Mouse (Mus musculus) testis, postnatal 14 days (tissue): ENCODE measurements around the gene Trappc2.

Source experiments
- DNase-seq: peaks from one replicate; pipeline ENCODE4 v3.0.0; 2021; ENCODE audit warnings: low spot score

Gene Trappc2

DNA sequence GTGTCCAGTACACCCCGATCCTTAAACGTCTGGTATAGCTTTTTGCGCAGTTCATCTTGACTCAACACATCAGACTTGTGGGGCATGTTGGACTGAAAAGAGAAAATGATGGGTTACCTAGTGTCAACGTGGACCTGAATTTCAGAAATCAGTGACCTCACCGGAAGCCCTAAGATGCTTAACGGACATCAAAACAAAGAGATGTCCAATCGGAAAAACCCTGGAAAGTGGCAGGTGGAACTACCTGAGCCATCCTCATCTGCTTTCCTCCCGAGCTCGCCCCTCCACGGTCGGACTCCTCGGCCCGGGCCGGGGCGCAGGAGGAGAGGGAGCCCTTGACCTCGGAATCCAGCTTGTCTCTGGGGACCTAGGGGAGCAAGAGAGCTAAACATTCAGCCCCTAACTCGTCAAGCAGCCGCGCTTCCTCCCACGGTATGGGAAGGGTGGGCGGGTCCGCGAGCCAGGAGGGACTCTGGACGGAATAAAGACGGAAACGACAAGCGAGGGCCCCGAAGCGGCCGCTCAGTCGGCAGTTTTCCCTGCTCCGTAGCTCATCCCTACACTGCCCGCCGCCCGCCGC is at the start of gene Trappc2:
Gene Trappc2, plus strand, starts transcription at position 539 of the 580 bp plus-strand sequence.
- DNase-seq: no peak

DNA sequence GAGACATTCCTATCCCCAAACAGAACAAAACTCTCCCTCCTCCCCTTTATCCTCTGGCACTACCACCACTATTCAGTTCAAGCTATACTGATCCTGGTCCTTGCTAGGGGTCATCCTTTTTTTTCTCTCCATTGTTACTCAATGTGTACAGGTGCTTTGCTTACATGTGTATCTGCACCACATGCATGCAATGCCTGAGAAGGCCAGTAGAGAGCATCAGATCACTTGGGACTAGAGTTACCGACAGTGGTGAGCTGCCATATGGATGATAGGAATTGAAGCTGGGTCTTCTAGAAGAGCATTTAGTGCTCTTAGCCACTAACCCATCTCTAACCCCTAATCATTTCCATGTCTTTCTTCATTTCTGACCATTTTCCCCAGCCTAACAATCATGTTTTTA is 46.6 kb upstream of the Trappc2 start:
- DNase-seq: no peak

DNA sequence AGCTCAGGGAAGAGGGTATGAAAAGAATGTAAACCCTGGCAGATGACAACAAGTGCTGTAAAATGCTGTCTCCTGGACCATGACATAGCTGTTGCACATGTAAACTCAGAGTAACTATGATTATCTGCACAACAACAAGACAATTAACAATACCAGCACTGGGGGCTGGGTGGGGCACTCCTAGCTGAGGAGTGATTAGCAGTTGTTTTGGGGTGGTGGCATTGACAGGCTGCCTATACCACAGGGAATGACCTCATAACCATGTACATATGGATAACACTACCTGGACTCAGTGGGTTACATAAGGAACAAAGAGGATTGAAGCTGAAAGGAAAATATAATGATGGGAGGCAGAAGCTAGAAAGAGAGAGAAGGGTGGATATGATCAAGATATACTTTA is 32.5 kb upstream of the Trappc2 start:
- no peak for DNase-seq

DNA sequence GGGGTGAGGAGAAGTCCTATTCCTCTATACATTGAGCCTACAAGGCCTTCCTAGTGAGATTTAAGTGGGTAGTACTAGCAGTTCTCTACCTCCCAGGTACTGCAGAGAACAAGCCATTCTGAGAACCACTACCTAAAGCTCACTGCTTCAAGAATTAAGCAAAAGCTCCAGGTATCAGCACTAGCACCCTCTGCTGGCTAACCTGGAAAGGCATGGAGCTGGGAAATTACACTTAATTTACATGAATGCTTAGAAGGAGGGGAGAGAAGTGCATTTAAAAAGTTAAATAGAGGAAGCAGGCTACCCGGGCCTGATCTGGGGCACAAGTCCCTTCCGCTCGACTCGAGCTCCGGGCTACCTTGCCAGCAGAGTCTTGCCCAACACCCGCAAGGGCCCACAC is 24.2 kb upstream of the Trappc2 start:
- DNase-seq: no peak

DNA sequence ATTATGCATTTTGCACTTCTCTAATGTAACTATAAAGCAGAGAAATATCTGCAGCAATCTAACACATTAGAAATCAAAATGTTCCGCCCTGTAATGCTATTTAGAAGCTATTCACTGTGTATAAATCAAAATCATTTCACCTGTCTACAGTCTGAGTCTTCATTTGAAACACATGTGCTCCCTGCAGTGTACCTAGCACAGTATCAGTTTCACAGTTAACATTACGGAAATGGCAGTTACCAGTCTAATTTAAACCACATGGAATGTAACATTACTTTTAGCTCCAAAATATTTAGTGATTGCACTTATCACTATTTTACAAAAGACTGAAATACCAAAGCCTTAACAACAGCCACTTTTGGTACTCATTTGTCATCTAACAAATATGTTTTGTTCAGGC is 5.6 kb upstream of the Trappc2 start:
- DNase-seq: no peak

DNA sequence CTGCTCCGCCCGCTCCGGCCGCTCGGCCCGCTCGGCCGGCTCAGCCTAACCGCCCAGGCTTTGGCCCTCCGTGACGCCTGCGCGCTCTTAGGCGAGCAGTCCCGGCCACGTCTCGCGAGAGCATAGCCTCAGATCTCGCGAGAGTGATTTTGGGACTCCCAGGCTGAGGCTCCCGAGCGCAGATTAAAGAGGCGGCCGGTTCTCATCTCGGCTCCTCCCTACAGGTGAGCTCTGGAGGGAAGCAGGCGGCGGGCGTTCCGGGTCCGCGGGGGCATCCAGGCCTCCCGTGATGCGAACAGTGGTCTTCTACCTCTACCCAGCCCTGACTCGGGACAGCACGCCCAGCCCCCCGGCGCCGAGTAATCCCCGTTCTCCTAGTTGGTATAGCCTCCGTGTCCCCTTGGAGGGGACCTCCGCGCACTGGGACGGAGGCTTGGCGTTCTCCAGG is 266 bp downstream of the Trappc2 start, which contains the start of gene Ofd1:
Gene Ofd1, minus strand, starts transcription at position 89 of the 448 bp plus-strand sequence.
- peak; percentile 91 for DNase-seq

DNA sequence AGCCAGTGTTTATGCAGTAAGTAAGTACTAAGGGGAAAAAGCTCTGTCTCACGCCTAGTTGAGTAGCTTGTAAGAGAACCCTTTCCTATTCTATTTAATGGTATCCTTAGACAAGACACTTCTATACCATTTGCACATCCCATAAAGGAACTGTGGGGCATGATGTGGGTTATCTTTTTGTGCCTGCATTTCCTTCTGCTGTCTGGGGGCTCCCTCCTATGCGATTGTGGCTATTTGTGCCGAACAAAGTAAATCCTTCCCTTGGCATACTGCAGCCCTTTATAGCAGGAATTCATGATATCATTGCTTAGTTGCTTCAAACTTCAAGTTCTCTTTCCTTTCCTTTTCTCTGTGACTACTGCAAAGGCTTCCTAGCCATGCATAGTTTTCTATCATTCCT is 4.2 kb downstream of the Trappc2 start:
- DNase-seq: no peak

DNA sequence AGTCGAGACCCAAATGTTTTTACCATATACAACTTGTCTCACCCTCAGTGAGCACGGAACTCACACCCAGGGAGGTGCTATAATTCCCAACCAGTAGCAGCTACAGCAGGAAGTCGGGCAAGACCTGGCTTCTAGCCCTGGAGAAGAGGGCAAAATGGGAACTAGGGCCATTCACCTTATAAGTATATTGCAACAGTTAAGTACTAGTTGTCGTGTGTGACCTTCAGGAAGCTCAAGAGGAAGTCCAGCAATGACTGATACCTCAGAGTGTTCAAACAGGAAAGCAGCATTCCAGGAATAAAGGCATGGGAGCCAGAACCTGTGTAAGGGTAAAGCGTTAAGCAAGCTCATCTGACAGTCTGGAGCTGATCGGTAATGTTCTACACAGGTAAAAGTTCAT is 13.2 kb downstream of the Trappc2 start:
- DNase-seq: no peak

DNA sequence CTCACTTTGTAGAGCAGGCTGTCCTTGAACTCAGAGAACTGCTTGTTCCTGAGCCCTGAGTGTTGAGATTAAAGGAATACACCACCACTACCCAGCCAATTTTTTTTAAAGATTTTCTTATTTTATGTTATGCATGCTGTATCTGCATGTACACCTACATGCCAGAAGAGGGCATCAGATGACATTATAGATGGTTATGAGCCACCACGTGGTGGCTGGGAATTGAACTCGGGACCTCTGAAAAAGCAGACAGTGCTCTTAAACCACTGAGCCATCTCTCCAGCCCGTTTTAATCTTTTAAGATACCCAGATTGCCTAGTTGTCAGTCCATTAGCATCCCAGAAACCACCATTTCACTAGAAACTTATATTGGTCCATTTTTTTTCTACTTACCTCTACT is 14.0 kb downstream of the Trappc2 start:
- no peak for DNase-seq

DNA sequence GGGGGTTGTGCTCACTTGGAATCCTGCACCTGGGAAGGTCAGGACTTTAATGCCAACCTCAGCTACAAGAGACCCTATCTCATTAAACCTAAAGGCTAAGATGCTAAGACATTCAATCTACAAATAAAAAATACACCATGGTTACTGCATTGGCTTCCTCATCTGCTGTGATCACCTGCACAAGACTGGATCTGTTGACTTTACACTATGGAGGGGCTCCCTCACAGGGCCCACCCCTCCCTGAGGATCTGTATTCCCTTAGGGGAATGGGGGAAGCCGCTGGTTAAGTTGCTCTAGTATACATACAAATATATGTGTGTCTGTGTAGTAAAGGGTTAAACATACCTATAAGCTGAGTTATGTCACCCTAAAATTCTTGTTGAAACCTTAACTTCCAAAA is 15.2 kb downstream of the Trappc2 start:
- no peak for DNase-seq

DNA sequence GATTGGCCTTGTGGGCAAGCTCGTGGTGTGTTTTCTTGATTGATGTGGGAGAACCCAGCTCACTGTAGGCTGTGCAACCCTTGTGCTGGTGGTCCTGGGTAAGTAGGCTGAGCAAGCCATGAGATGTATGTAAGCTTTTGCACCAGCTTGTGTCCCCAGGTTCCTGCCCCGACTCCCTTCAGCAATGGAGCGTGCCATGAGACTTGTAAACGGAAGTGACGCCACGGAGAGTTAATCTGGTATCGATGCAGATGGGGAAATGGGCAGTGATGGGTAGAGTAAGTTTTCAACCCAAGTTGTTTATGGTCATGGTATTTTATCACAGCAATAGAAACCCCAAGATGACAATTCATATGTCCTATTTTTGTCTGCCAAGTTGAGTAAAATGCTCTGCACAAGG is 27.9 kb downstream of the Trappc2 start:
- DNase-seq: no peak

DNA sequence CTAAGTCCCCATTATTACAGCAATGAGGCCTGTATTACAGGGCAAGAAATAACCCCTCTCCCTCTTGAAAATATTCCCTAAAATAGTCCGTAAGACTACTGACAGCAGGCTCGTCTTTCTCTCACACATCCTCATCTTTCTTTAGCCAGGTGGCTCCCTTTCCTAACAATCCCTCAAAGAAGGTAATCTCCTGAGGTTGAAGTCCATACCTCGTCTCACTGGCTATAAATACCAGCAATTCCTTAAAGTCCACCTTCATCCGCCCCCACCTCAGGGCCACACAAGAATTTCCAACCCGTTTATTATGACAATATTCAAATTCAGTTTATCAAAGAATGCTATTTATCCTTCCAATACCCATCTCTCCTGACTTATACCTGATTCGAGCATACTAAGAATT is 32.2 kb downstream of the Trappc2 start:
- no peak for DNase-seq

DNA sequence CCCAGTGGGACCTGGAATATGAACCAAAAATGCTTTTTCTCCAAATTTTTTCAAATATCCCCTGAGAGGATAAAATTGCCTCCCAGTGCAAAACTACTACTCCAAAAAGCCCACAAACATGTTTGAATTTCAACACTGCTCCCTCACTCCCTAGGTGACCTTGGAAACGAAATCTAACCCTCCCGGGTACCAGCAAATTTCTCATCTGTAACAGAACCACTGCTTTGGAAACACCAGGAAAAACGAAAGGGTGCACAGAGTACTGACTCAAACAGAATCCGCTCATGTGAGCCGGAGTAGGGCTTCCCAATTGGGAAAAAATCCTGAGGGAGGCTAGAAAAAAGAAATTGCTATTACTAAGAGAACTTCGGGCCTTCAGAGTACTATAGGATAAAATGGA is 37.0 kb downstream of the Trappc2 start:
- DNase-seq: no peak

DNA sequence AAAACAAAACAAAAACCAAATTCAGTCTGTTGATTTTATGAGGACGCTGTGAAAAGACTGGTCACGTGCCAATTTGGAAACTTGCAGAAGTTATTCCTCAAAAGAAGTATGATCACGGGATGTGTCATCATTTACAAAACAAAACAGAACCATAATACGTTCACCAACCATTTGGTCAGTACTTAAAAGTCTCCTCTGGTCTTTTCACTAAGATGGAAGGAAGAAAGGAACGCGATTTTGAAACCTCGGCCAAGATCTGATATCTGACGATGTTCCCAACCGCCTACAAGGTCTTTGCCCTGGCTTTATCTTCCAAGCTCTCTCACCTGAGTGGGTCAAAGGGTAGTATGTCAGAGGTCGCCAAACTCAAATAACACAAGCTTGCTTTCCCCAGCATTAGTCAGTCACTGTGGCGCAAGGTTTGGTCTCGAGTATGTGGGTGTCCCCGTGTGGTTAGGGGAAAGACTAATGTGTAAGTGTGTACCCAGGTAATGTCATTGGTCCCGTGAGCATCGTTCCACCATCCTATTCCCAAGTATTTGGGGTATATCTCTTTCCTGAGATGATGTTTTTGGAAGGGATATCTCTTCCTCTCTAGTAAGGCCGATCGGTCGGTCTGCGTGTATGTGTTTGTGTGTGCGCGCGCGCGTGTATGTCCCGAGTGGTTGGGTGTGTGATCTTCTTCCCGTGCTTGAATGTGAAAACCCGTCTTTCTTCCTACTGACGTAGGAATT is 38.4 kb downstream of the Trappc2 start:
- peak; percentile 8 for DNase-seq

DNA sequence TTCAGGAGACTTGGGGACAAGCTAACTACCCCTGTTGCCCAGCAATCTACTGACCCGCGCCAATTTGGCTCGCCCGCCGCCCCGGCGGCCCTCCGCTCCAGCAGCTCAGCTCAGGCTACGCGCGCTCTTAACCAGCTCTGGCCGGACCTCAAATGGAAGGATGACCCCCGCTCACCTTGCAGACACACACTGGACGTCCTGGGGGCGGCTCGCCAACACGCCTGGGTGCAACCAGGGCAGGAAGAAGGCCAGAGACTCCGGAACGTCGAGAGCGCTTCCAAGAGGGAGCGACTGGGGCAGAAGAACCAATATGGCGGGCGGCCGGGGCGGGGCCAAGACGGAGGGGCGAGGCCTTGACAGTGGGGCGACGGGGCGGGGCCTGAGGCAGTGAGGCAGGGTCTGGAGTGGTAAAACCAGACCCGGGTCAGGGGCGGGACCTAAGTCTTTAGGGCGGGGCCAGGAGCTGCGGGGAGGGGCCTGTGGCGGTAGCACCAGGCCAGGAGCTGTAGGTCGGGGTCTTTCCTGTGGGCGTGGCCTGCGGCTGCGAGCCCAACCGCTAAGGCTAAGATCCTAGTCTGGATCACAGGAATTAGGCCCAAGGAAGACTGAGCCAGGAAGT is 39.1 kb downstream of the Trappc2 start, which contains the start of gene Rab9:
Gene Rab9, minus strand, starts transcription at position 503 of the 619 bp plus-strand sequence.
- peak; percentile 96 for DNase-seq

DNA sequence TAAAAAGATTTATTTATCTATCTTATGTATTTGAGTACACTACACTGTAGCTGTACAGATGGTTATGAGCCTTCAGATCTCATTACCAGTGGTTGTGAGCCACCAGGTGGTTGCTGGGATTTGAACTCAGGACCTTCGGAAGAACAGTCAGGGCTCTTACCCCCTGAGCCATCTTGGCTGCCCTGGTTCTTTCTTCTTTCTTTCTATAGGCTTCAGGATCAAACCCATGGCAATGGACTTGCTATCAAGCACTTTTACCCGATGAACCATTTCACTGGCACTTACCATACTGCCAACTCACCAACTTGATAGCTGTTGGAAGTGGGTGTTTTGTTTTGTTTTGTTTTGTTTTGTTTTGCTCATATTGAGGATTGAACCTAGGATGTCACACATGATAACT is 54.7 kb downstream of the Trappc2 start:
- no peak for DNase-seq

DNA sequence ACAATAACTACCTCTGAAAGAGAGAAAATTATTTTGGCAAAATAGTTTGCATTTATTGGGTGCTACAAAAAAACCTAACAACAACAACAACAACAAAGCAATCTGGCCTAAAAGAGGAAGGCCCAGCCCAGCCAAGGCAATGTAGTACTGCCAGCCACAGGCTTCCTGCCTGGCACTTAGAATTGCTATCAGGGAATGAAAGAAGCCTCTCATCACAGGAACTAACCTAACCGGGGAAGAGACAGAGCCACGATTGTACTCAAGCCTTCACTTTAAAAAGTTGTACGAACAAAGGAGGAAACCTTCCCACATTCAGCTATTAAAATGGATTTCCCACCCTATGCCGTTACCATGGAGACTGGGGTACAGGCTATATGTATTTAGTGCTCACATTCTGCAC is 57.4 kb downstream of the Trappc2 start:
- DNase-seq: no peak

DNA sequence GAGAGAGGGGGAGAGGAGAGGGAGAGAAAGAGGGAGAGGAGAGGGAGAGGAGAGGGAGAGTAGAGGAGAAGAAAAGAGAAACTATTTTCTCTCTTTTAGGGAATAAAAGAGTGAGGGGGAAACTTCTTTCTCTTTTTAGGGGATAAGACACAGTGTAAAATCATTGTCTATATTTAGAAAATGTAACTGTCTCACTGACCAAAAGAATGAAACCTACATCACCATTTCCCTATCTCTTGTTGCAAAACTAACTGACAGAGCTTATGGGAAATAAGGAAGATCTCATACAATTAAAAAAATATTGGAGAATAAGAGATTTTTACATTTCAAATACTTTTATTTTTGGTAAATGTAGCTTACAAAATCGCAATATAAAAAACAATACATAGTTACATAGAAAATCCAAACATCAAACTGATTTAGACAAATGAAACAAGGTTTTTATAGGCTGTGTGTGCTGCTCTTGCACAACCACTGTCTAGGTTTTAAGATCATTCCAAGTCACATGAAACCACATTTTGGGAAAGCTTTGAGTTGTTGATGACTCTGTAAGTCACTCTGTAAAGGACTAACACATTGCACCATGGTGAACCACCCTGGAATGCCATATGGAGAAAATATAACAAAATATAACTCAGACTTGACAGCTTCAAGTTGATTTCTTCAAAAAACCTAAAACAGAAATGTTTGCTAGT is 59.3 kb downstream of the Trappc2 start:
- no peak for DNase-seq
